Mouse (Mus musculus) midbrain, embryonic 15.5 days (tissue): Measurements from ENCODE around the gene Gcm2. TPM values are rescaled to one million over a fixed set of nuclear protein-coding genes. Genes with fewer than 3 reads are reported as not detected.

ENCODE experiments used
- ATAC-seq: fragments of 200-750 bp; cut with Nextera tagmentation; replicated peaks from 2 replicates; pipeline ENCODE4 v1.8.0; 2017; ENCODE audit warnings: moderate TSS enrichment
- H3K27ac ChIP-seq: fragments of 300-500 bp; sonication (generic); 2 replicates; pipeline ENCODE4 v1.5.1; 2015; ENCODE audit warnings: mild to moderate bottlenecking, inconsistent platforms
- H3K27me3 ChIP-seq: fragments of 300-500 bp; sonication (generic); replicated peaks from 2 replicates; pipeline ENCODE4 v1.6.1; 2015; ENCODE audit warnings: inconsistent platforms
- H3K36me3 ChIP-seq: fragments of 300-500 bp; sonication (generic); replicated peaks from 2 replicates; pipeline ENCODE4 v1.6.1; 2015; ENCODE audit warnings: inconsistent platforms
- H3K4me1 ChIP-seq: fragments of 300-500 bp; sonication (generic); 2 replicates; pipeline ENCODE4 v1.6.1; 2015; ENCODE audit warnings: inconsistent platforms
- H3K4me2 ChIP-seq: fragments of 300-500 bp; sonication (generic); 2 replicates; pipeline ENCODE4 v1.6.1; 2015; ENCODE audit warnings: inconsistent platforms, mild to moderate bottlenecking, moderate library complexity
- H3K4me3 ChIP-seq: fragments of 300-500 bp; sonication (generic); 2 replicates; pipeline ENCODE4 v1.5.1; 2015; ENCODE audit warnings: mild to moderate bottlenecking, inconsistent platforms
- H3K9ac ChIP-seq: fragments of 300-500 bp; sonication (generic); 2 replicates; pipeline ENCODE4 v1.6.1; 2015; ENCODE audit warnings: mild to moderate bottlenecking, inconsistent platforms
- H3K9me3 ChIP-seq: fragments of 300-500 bp; sonication (generic); 2 replicates; pipeline ENCODE4 v1.6.1; 2016; ENCODE audit warnings: inconsistent platforms
- WGBS: fragments of 180-500 bp; shearing (Covaris S2); methylation state at CpG from one replicate; pipeline ENCODE4 v1.1.7; 2015; ENCODE audit warnings: mixed read lengths; 5-methylcytosine and 5-hydroxymethylcytosine counted together
- polyA plus RNA-seq: library from polyadenylated mRNA; unstranded; fragments of >200 nt; fragmentation: Nextera tagmentation; extraction: Ambion mirVana; gene quantifications from 2 replicates; pipeline ENCODE4 v1.2.1, GENCODE M21; 2015

Gcm2 gene
- not detected in 2 replicates for polyA plus RNA-seq

- H3K9me3 ChIP-seq: no peaks in the 10 kb centered on the region
- H3K4me2 ChIP-seq: no peak within 1 kb of the TSS
- no peak for ATAC-seq
- H3K9ac ChIP-seq: no peak within 1 kb of the TSS
- no peak within 1 kb of the TSS for H3K27ac ChIP-seq
- no peak within 1 kb of the TSS for H3K4me3 ChIP-seq
- H3K4me1 ChIP-seq: no peaks in the 10 kb centered on the region
- 76% methylated on average over 3 of the region's 3 CpGs for WGBS
- no peaks in the 10 kb centered on the region for H3K36me3 ChIP-seq
- peaks cover 9% of the 10 kb centered on the region for H3K27me3 ChIP-seq
These were observed at the start of gene Gcm2 for GRCm38 (mm10) chr13:41110935-41111334. Gene Gcm2, minus strand, starts transcription at chr13:41111035.

GRCm38 (mm10) chr13:41158426-41158825 is 47.6 kb upstream of the Gcm2 start:
- Histone ChIP-seq H3K9me3 (no peaks in the 10 kb centered on the region), H3K4me3 (no peak overlapping the region), H3K36me3 (no peaks in the 10 kb centered on the region), H3K27me3 (no peaks in the 10 kb centered on the region), H3K9ac (no peak overlapping the region), H3K27ac (no peak overlapping the region), H3K4me1 (no peaks in the 10 kb centered on the region), H3K4me2 (no peak overlapping the region)
- no peak for ATAC-seq
- 63% methylated on average over 5 of the region's 5 CpGs for WGBS

GRCm38 (mm10) chr13:41153146-41153545 is 42.3 kb upstream of the Gcm2 start:
- Histone ChIP-seq H3K4me3 (no peak overlapping the region), H3K9ac (no peak overlapping the region), H3K27me3 (no peaks in the 10 kb centered on the region), H3K4me1 (no peaks in the 10 kb centered on the region), H3K27ac (no peak overlapping the region), H3K36me3 (no peaks in the 10 kb centered on the region), H3K9me3 (no peaks in the 10 kb centered on the region), H3K4me2 (no peak overlapping the region)
- 91% methylated on average over 11 of the region's 11 CpGs for WGBS
- no peak for ATAC-seq

GRCm38 (mm10) chr13:41146271-41146670 is 35.4 kb upstream of the Gcm2 start:
- Histone ChIP-seq H3K4me3 (no peak overlapping the region), H3K4me2 (no peak overlapping the region), H3K36me3 (no peaks in the 10 kb centered on the region), H3K9ac (no peak overlapping the region), H3K9me3 (no peaks in the 10 kb centered on the region), H3K27ac (no peak overlapping the region), H3K27me3 (no peaks in the 10 kb centered on the region), H3K4me1 (no peaks in the 10 kb centered on the region)
- ATAC-seq: no peak
- 78% methylated on average over 10 of the region's 10 CpGs for WGBS

GRCm38 (mm10) chr13:41145433-41145970 is 34.7 kb upstream of the Gcm2 start:
- no peak for ATAC-seq
- H3K27ac ChIP-seq: no peak overlapping the region
- no peak overlapping the region for H3K4me2 ChIP-seq
- no peaks in the 10 kb centered on the region for H3K27me3 ChIP-seq
- WGBS: 64% methylated on average over 6 of the region's 6 CpGs
- no peaks in the 10 kb centered on the region for H3K36me3 ChIP-seq
- no peaks in the 10 kb centered on the region for H3K4me1 ChIP-seq
- no peak overlapping the region for H3K9ac ChIP-seq
- H3K4me3 ChIP-seq: no peak overlapping the region
- H3K9me3 ChIP-seq: no peaks in the 10 kb centered on the region

GRCm38 (mm10) chr13:41134901-41135300 is 24.1 kb upstream of the Gcm2 start:
- H3K9me3 ChIP-seq: no peaks in the 10 kb centered on the region
- H3K36me3 ChIP-seq: no peaks in the 10 kb centered on the region
- no peak overlapping the region for H3K9ac ChIP-seq
- no peaks in the 10 kb centered on the region for H3K27me3 ChIP-seq
- no peak overlapping the region for H3K27ac ChIP-seq
- WGBS: 9% methylated on average over 6 of the region's 6 CpGs
- no peak overlapping the region for H3K4me2 ChIP-seq
- no peak overlapping the region for H3K4me3 ChIP-seq
- H3K4me1 ChIP-seq: no peaks in the 10 kb centered on the region
- ATAC-seq: no peak

GRCm38 (mm10) chr13:41129061-41129460 is 18.2 kb upstream of the Gcm2 start:
- Histone ChIP-seq H3K4me1 (no peaks in the 10 kb centered on the region), H3K9ac (no peak overlapping the region), H3K36me3 (no peaks in the 10 kb centered on the region), H3K27me3 (no peaks in the 10 kb centered on the region), H3K4me3 (no peak overlapping the region), H3K4me2 (no peak overlapping the region), H3K9me3 (no peaks in the 10 kb centered on the region), H3K27ac (no peak overlapping the region)
- ATAC-seq: no peak
- WGBS: 93% methylated on average over 8 of the region's 8 CpGs

- 90% methylated on average over 8 of the region's 8 CpGs for WGBS
- no peaks in the 10 kb centered on the region for H3K9me3 ChIP-seq
- no peaks in the 10 kb centered on the region for H3K36me3 ChIP-seq
- no peak overlapping the region for H3K4me3 ChIP-seq
- H3K27me3 ChIP-seq: no peaks in the 10 kb centered on the region
- H3K4me2 ChIP-seq: no peak overlapping the region
- no peak for ATAC-seq
- no peak overlapping the region for H3K9ac ChIP-seq
- H3K27ac ChIP-seq: no peak overlapping the region
- H3K4me1 ChIP-seq: no peaks in the 10 kb centered on the region
These were observed 17.5 kb upstream of the Gcm2 start for GRCm38 (mm10) chr13:41128326-41128725.

GRCm38 (mm10) chr13:41123666-41124225 is 12.9 kb upstream of the Gcm2 start:
- Histone ChIP-seq H3K9ac (no peak overlapping the region), H3K36me3 (no peaks in the 10 kb centered on the region), H3K27ac (no peak overlapping the region), H3K27me3 (no peaks in the 10 kb centered on the region), H3K9me3 (no peaks in the 10 kb centered on the region), H3K4me3 (no peak overlapping the region), H3K4me2 (no peak overlapping the region), H3K4me1 (no peaks in the 10 kb centered on the region)
- no peak; the same call in 1 of the 2 replicates for ATAC-seq
- WGBS: 49% methylated on average over 6 of the region's 6 CpGs

- no peak overlapping the region for H3K9ac ChIP-seq
- no peak overlapping the region for H3K27ac ChIP-seq
- H3K4me1 ChIP-seq: no peaks in the 10 kb centered on the region
- H3K36me3 ChIP-seq: no peaks in the 10 kb centered on the region
- H3K4me2 ChIP-seq: no peak overlapping the region
- WGBS: 49% methylated on average over 9 of the region's 9 CpGs
- H3K27me3 ChIP-seq: peaks cover 3% of the 10 kb centered on the region
- no peak overlapping the region for H3K4me3 ChIP-seq
- no peak for ATAC-seq
- no peaks in the 10 kb centered on the region for H3K9me3 ChIP-seq
These were observed 8.5 kb upstream of the Gcm2 start for GRCm38 (mm10) chr13:41119152-41119945.

- Histone ChIP-seq H3K27ac (no peak within 1 kb of the TSS), H3K4me3 (no peak within 1 kb of the TSS), H3K36me3 (no peaks in the 10 kb centered on the region), H3K9ac (no peak within 1 kb of the TSS), H3K9me3 (no peaks in the 10 kb centered on the region), H3K4me2 (no peak within 1 kb of the TSS), H3K4me1 (no peaks in the 10 kb centered on the region), H3K27me3 (peaks cover 9% of the 10 kb centered on the region)
- ATAC-seq: no peak
- WGBS: 31% methylated on average over 14 of the region's 14 CpGs
These were observed 3.1 kb upstream of the Gcm2 start, which contains the start of gene Sycp2l for GRCm38 (mm10) chr13:41113940-41114339. Gene Sycp2l, plus strand, starts transcription at chr13:41114307.

- WGBS: 95% methylated on average over 13 of the region's 13 CpGs
- no peaks in the 10 kb centered on the region for H3K9me3 ChIP-seq
These were observed 5.3 kb downstream of the Gcm2 start for GRCm38 (mm10) chr13:41105541-41105940.

More at GRCm38 (mm10) chr13:41105541-41105940, 5.3 kb downstream of the Gcm2 start:
- ATAC-seq: no peak
- H3K4me3 ChIP-seq: no peak overlapping the region
- no peak overlapping the region for H3K4me2 ChIP-seq
- no peak overlapping the region for H3K27ac ChIP-seq
- 0 out of 2 replicates have a peak, but pooled peaks cover 2% of the 10 kb centered on the region for H3K27me3 ChIP-seq
- no peak overlapping the region for H3K9ac ChIP-seq
- H3K36me3 ChIP-seq: no peaks in the 10 kb centered on the region
- H3K4me1 ChIP-seq: no peaks in the 10 kb centered on the region
